In the genomic region with DNA sequence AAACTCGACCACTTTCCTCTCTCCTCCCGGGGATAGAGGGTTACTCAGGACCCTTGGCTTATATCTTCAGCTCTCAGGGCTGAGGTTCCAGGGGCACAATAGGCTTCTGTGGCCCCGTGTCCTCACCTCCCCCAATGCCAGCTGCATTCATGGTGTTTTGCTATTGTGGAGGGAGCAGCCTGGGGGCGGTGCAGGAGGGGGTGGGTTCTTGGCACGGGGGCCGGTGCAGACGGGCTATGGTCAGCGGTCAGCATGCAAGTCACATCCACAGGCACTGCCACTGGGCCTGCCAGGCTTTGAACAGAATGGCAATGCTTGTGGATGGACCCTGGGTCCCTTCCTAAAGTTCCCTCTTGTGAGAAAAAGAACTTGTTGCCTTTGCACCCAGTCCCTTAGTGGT, we compare ENCODE assay signal across 8 mouse cellular contexts. TPM values are rescaled to one million over a fixed set of nuclear protein-coding genes. Genes with fewer than 3 reads are reported as not detected.
DNase-seq lines count a peak whose midpoint lies in the region; ATAC-seq lines count a peak whose summit lies in the region.

No protein-coding gene starts in this region.

- 50% methylated on average over 8 of the region's 8 CpGs for WGBS in heart, embryonic 10.5 days
- WGBS in neural tube, embryonic 15.5 days: 14% methylated on average over 8 of the region's 8 CpGs

- no peaks in the 10 kb centered on the region for H3K27me3 ChIP-seq in heart, embryonic 10.5 days (ENCODE audit: insufficient read depth, poor library complexity, severe bottlenecking)
- peaks cover 11% of the 10 kb centered on the region; the same call in 1 of the 2 replicates for H3K27me3 ChIP-seq in neural tube, embryonic 15.5 days (replicated peaks)

- intact Hi-C loops in gastrocnemius, postnatal 36 days (cut with DNase I): no loop called here

- no peaks in the 10 kb centered on the region for H3K9me3 ChIP-seq in heart, embryonic 10.5 days
- H3K9me3 ChIP-seq in neural tube, embryonic 15.5 days (replicated peaks): no peaks in the 10 kb centered on the region

- peaks cover 72% of the 10 kb centered on the region for H3K4me1 ChIP-seq in heart, embryonic 10.5 days
- H3K4me1 ChIP-seq in brown adipose tissue, adult 24 weeks (ENCODE audit: control insufficient read depth, insufficient read depth, insufficient read length, low read length): peaks cover 30% of the 10 kb centered on the region
- peaks cover 49% of the 10 kb centered on the region for H3K4me1 ChIP-seq in neural tube, embryonic 15.5 days

- no peak for DNase-seq in heart, embryonic 10.5 days (ENCODE audit: low spot score)
- no peak for DNase-seq in heart, adult 8-10 months (ENCODE audit: low spot score)
- DNase-seq in frontal cortex, postnatal 14 days (ENCODE audit: low spot score in 2 of 2): peak; percentile 47 to 66
- peak; percentile 42 to 74 for DNase-seq in left cerebral cortex, adult 9 months (ENCODE audit: low spot score in 2 of 2)
- DNase-seq in spleen, postnatal 4 days (ENCODE audit: low spot score in 2 of 2): no peak
- DNase-seq in gastrocnemius, postnatal 36 days: no peak

- H3K4me3 ChIP-seq in heart, embryonic 10.5 days: 0 out of 2 replicates have a peak overlapping the region, but pooled peaks have one; percentile 85
- peak overlapping the region; percentile 37 for H3K4me3 ChIP-seq in brown adipose tissue, adult 24 weeks (ENCODE audit: insufficient read depth, low read depth, low read length)
- H3K4me3 ChIP-seq in neural tube, embryonic 15.5 days (replicated peaks): peak overlapping the region; percentile 61; the same call in 1 of the 2 replicates

- H3K9ac ChIP-seq in neural tube, embryonic 15.5 days (replicated peaks): no peak overlapping the region

- peak overlapping the region; percentile 90 for H3K4me2 ChIP-seq in neural tube, embryonic 15.5 days

- peak overlapping the region; percentile 1; the same call in 1 of the 2 replicates for H3K27ac ChIP-seq in heart, embryonic 10.5 days
- no peak overlapping the region for H3K27ac ChIP-seq in brown adipose tissue, adult 24 weeks (replicated peaks; ENCODE audit: low read depth, low read length)
- H3K27ac ChIP-seq in neural tube, embryonic 15.5 days (replicated peaks): peak overlapping the region; percentile 75

- H3K36me3 ChIP-seq in heart, embryonic 10.5 days: no peaks in the 10 kb centered on the region
- H3K36me3 ChIP-seq in neural tube, embryonic 15.5 days: no peaks in the 10 kb centered on the region

- peak; percentile 76 for ATAC-seq in neural tube, embryonic 15.5 days (ENCODE audit: low FRiP score)

RNA-seq across cellular contexts. Expression of a gene that starts 2.9 kb away (rescaled TPM):
- polyA plus RNA-seq in heart, embryonic 10.5 days (2016; fragmentation: Nextera tagmentation; extraction: Ambion mirVana): 15.2 and 16.9 TPM in 2 replicates
- 10 to 100 TPM; 28.3 to 37.1 (median 32.0) TPM for total RNA-seq in heart, adult 8-10 months (2022)
- 29.0 and 42.1 TPM in 2 replicates for polyA plus RNA-seq in brown adipose tissue, adult 24 weeks (2012; ENCODE audit: insufficient read depth, insufficient read length, missing spikeins)
- polyA plus RNA-seq in neural tube, embryonic 15.5 days (2015; fragmentation: Nextera tagmentation; extraction: Ambion mirVana): 13.4 and 17.0 TPM in 2 replicates
- total RNA-seq in gastrocnemius, postnatal 36 days (2021): 10 to 100 TPM; 38.4 to 49.4 TPM

Comparison
In these comparisons a context has a peak if more than half of its experiments do, and no peak if none do; other contexts are left out.
1. DNase-seq: peak in frontal cortex, postnatal 14 days (2 of 2) and left cerebral cortex, adult 9 months (2 of 2); none in heart, embryonic 10.5 days (single experiment), heart, adult 8-10 months (single experiment), spleen, postnatal 4 days (0 of 2) and gastrocnemius, postnatal 36 days (0 of 2).
2. Peak in every context shown above with its lines, with median percentiles within 50 percentile points of each other: H3K4me3 ChIP-seq.